Mouse (Mus musculus) kidney, adult 11 months (tissue): Measurements from ENCODE around the gene Zfp82.
"Not testable (repeated sequence)": the region's sequence is repeated elsewhere in the genome, so short reads cannot be mapped to it uniquely, and the experiment has no call there.

ENCODE experiments used
- DNase-seq: peaks from one replicate; pipeline ENCODE4 v3.0.0; 2022

Zfp82 gene

GRCm38 (mm10) chr7:30072146-30073028 lies at the start of gene Zfp82:
Gene Zfp82, minus strand, starts transcription at chr7:30072900.
- DNase-seq: peak; percentile 66

GRCm38 (mm10) chr7:30122188-30122530 lies 49.5 kb upstream of the Zfp82 start:
- DNase-seq: no peak

GRCm38 (mm10) chr7:30121308-30122187 lies 48.8 kb upstream of the Zfp82 start, which contains the start of gene Zfp382:
Gene Zfp382, plus strand, starts transcription at chr7:30121942.
- DNase-seq: peak; percentile 78

- not testable (repeated sequence) for DNase-seq
Observed at GRCm38 (mm10) chr7:30117935-30118334, 45.2 kb upstream of the Zfp82 start.

- no peak for DNase-seq
Observed at GRCm38 (mm10) chr7:30116076-30116475, 43.4 kb upstream of the Zfp82 start.

- no peak for DNase-seq
Observed at GRCm38 (mm10) chr7:30099297-30099696, 26.6 kb upstream of the Zfp82 start.

- DNase-seq: no peak
Observed at GRCm38 (mm10) chr7:30095551-30096125, 22.9 kb upstream of the Zfp82 start.

GRCm38 (mm10) chr7:30094646-30095429 lies 22.1 kb upstream of the Zfp82 start, which contains the start of gene Zfp260:
Gene Zfp260, plus strand, starts transcription at chr7:30094777.
- peak; percentile 92 for DNase-seq

GRCm38 (mm10) chr7:30093918-30094415 lies 21.3 kb upstream of the Zfp82 start:
- no peak for DNase-seq

GRCm38 (mm10) chr7:30092666-30093065 lies 20.0 kb upstream of the Zfp82 start:
- no peak for DNase-seq

- DNase-seq: peak; percentile 36
Observed at GRCm38 (mm10) chr7:30090970-30091585, 18.4 kb upstream of the Zfp82 start.

- peak; percentile 97 for DNase-seq
Observed at GRCm38 (mm10) chr7:30090092-30090969, 17.6 kb upstream of the Zfp82 start, which contains the start of the genes Gm26920 and Zfp566. Gene Gm26920, minus strand, starts transcription at chr7:30090410. Gene Zfp566, minus strand, starts transcription at chr7:30090527.

GRCm38 (mm10) chr7:30089405-30089804 lies 16.7 kb upstream of the Zfp82 start:
- DNase-seq: no peak

- DNase-seq: no peak
Observed at GRCm38 (mm10) chr7:30086524-30086923, 13.8 kb upstream of the Zfp82 start.

GRCm38 (mm10) chr7:30064622-30065021 lies 8.1 kb downstream of the Zfp82 start:
- no peak for DNase-seq

- no peak for DNase-seq
Observed at GRCm38 (mm10) chr7:30062478-30062877, 10.2 kb downstream of the Zfp82 start.

- DNase-seq: no peak
Observed at GRCm38 (mm10) chr7:30060341-30060740, 12.4 kb downstream of the Zfp82 start.

- no peak for DNase-seq
Observed at GRCm38 (mm10) chr7:30053591-30053990, 19.1 kb downstream of the Zfp82 start.

- DNase-seq: peak; percentile 82
Observed at GRCm38 (mm10) chr7:30050882-30051548, 21.7 kb downstream of the Zfp82 start, which contains the start of gene Zfp14. Gene Zfp14, minus strand, starts transcription at chr7:30051380.

GRCm38 (mm10) chr7:30048126-30048525 lies 24.6 kb downstream of the Zfp82 start:
- no peak for DNase-seq
